Mouse (Mus musculus) retina, postnatal 7 days (tissue): ENCODE measurements around the gene Sirt6.

ENCODE experiments used
- DNase-seq: peaks from one replicate; pipeline ENCODE4 v3.0.0-alpha.2; 2012; ENCODE audit warnings: low read depth, low spot score

The Sirt6 gene

GRCm38 (mm10) chr10:81626101-81626993 lies 1.2 kb downstream of the Sirt6 start:
- DNase-seq: no peak

- DNase-seq: no peak
Measured at GRCm38 (mm10) chr10:81623441-81623840, 4.2 kb downstream of the Sirt6 start.

- DNase-seq: no peak
Measured at GRCm38 (mm10) chr10:81620786-81621185, 6.8 kb downstream of the Sirt6 start.

- no peak for DNase-seq
Measured at GRCm38 (mm10) chr10:81619976-81620375, 7.6 kb downstream of the Sirt6 start.

- no peak for DNase-seq
Measured at GRCm38 (mm10) chr10:81615486-81615885, 12.1 kb downstream of the Sirt6 start.

- DNase-seq: no peak
Measured at GRCm38 (mm10) chr10:81612779-81613178, 14.8 kb downstream of the Sirt6 start.

GRCm38 (mm10) chr10:81608308-81608707 lies 19.3 kb downstream of the Sirt6 start:
- no peak for DNase-seq

- DNase-seq: peak; percentile 95
Measured at GRCm38 (mm10) chr10:81605974-81606751, 21.4 kb downstream of the Sirt6 start, which contains the start of gene BC025920. Gene BC025920, plus strand, starts transcription at chr10:81606270.

- no peak for DNase-seq
Measured at GRCm38 (mm10) chr10:81605666-81605973, 22.0 kb downstream of the Sirt6 start.

- peak; percentile 92 for DNase-seq
Measured at GRCm38 (mm10) chr10:81604968-81605665, 22.5 kb downstream of the Sirt6 start.

GRCm38 (mm10) chr10:81604019-81604967 lies 23.3 kb downstream of the Sirt6 start:
- no peak for DNase-seq

GRCm38 (mm10) chr10:81602741-81603151 lies 24.9 kb downstream of the Sirt6 start:
- peak; percentile 66 for DNase-seq

- DNase-seq: no peak
Measured at GRCm38 (mm10) chr10:81601396-81601905, 26.1 kb downstream of the Sirt6 start.

GRCm38 (mm10) chr10:81600738-81601203 lies 26.8 kb downstream of the Sirt6 start, which contains the start of gene Tle6:
Gene Tle6, minus strand, starts transcription at chr10:81601073.
- DNase-seq: peak; percentile 94

GRCm38 (mm10) chr10:81600096-81600495 lies 27.5 kb downstream of the Sirt6 start:
- no peak for DNase-seq

GRCm38 (mm10) chr10:81599630-81600029 lies 28.0 kb downstream of the Sirt6 start:
- DNase-seq: no peak

GRCm38 (mm10) chr10:81598871-81599270 lies 28.7 kb downstream of the Sirt6 start:
- no peak for DNase-seq

GRCm38 (mm10) chr10:81598342-81598741 lies 29.3 kb downstream of the Sirt6 start:
- DNase-seq: no peak

- peak; percentile 76 for DNase-seq
Measured at GRCm38 (mm10) chr10:81597137-81597950, 30.3 kb downstream of the Sirt6 start.

GRCm38 (mm10) chr10:81596611-81597010 lies 31.0 kb downstream of the Sirt6 start:
- no peak for DNase-seq
